Mouse (Mus musculus) cerebellum, adult 9-10 months (tissue): ENCODE measurements around the gene Thrap3.

Source experiments
- DNase-seq: peaks from one replicate; pipeline ENCODE4 v3.0.0; 2022

The Thrap3 gene

GRCm38 (mm10) chr4:126137773-126138172, 64.8 kb downstream of the Thrap3 start:
- DNase-seq = no peak

GRCm38 (mm10) chr4:126134639-126135038, 67.9 kb downstream of the Thrap3 start:
- peak; percentile 55 for DNase-seq

- DNase-seq = peak; percentile 10
Measured at GRCm38 (mm10) chr4:126134236-126134635, 68.3 kb downstream of the Thrap3 start.

- peak; percentile 21 for DNase-seq
Measured at GRCm38 (mm10) chr4:126132636-126133264, 69.8 kb downstream of the Thrap3 start.

GRCm38 (mm10) chr4:126131290-126132121, 71.1 kb downstream of the Thrap3 start:
- peak; percentile 44 for DNase-seq

- peak; percentile 15 for DNase-seq
Measured at GRCm38 (mm10) chr4:126130502-126130901, 72.1 kb downstream of the Thrap3 start.

GRCm38 (mm10) chr4:126123309-126124040, 79.1 kb downstream of the Thrap3 start:
- peak; percentile 62 for DNase-seq

- peak; percentile 79 for DNase-seq
Measured at GRCm38 (mm10) chr4:126120506-126120905, 82.1 kb downstream of the Thrap3 start.

GRCm38 (mm10) chr4:126120052-126120451, 82.5 kb downstream of the Thrap3 start:
- DNase-seq = peak; percentile 93

GRCm38 (mm10) chr4:126119051-126119450, 83.5 kb downstream of the Thrap3 start:
- DNase-seq = peak; percentile 75

GRCm38 (mm10) chr4:126118651-126119050, 83.9 kb downstream of the Thrap3 start:
- peak; percentile 86 for DNase-seq

- DNase-seq = peak; percentile 65
Measured at GRCm38 (mm10) chr4:126117116-126117515, 85.4 kb downstream of the Thrap3 start.

GRCm38 (mm10) chr4:126115871-126116521, 86.6 kb downstream of the Thrap3 start:
- no peak for DNase-seq

- DNase-seq = no peak
Measured at GRCm38 (mm10) chr4:126115411-126115810, 87.1 kb downstream of the Thrap3 start.
